Mouse (Mus musculus) megakaryocyte, embryonic 14.5 days (primary cell): ENCODE measurements around the gene Zfp362.

ENCODE experiments used
- FLI1 ChIP-seq: IDR thresholded peaks from 2 replicates; pipeline ENCODE4 v1.6.1; 2012; ENCODE audit warnings: low read length, inconsistent platforms, mixed read lengths
- GATA1 ChIP-seq: IDR thresholded peaks from 3 replicates; pipeline ENCODE4 v1.6.1; 2012; ENCODE audit warnings: mixed read lengths, low read length, inconsistent platforms, borderline replicate concordance

GRCm38 (mm10) chr4:128768120-128768519 is 37.7 kb downstream of the Zfp362 start:
- no peak for TF ChIP-seq GATA1
- no peak for TF ChIP-seq FLI1
